Mouse (Mus musculus): ENCODE results near the gene Sfxn2.

DNA sequence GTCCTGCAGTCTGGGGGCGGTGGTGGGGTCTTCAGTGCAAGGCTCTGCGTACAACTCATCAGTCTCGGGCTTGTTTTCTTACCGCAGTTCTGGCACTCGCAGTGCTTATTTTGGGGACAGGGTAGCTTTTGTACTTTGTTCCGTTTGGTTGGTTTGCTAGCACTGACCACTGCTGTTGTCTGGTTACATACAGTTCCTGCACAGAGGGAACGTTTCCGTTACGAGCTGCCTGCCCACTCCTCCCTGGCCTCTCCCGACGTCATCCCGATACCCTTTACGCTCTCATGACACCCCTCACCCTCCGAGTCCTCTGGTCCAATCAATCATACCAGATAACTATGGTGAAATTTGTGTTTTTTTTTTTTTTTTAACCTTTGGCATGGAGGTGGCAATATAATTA lies 28.3 kb downstream of the Sfxn2 start:
- TF ChIP-seq POLR2A (IDR thresholded peaks at IDR 0.05; ENCODE audit: control insufficient read depth in 1 of 2, insufficient read depth in 1 of 2, low read depth in 1 of 2, low read length in 2 of 2, poor library complexity in 1 of 2) (no peak), USF1 (IDR thresholded peaks at IDR 0.05; ENCODE audit: low read depth, low read length) (no peak), RCOR1 (IDR thresholded peaks at IDR 0.05; ENCODE audit: low read depth, low read length) (no peak), CTCF (IDR thresholded peaks at IDR 0.05 in 2 of 3, conservative IDR thresholded peaks at IDR 0.05 in 1 of 3; ENCODE audit: control insufficient read depth in 1 of 3, insufficient read depth in 1 of 3, low read depth in 2 of 3, low read length in 3 of 3, poor library complexity in 1 of 3, severe bottlenecking in 1 of 3) (no peak)

Measured in MEL (cell line).